Mouse (Mus musculus) lung, postnatal 0 days (tissue): Measurements from ENCODE around the gene Slc25a13.

Experiments
- CTCF ChIP-seq: IDR thresholded peaks from 2 replicates; pipeline ENCODE4 v1.5.1; 2016; ENCODE audit warnings: antibody characterized with exemption, mild to moderate bottlenecking
- EP300 ChIP-seq: IDR thresholded peaks from 2 replicates; pipeline ENCODE4 v1.6.1; 2016; ENCODE audit warnings: antibody characterized with exemption, mild to moderate bottlenecking, control low read depth

- no peak for TF ChIP-seq CTCF
- no peak for TF ChIP-seq EP300
Observed at GRCm38 (mm10) chr6:6173935-6174561, 42.9 kb downstream of the Slc25a13 start.
